Mouse (Mus musculus) left cerebral cortex, adult 11 months (tissue): ENCODE measurements around the gene Srek1.

ENCODE experiments used
- DNase-seq: peaks from one replicate; pipeline ENCODE4 v3.0.0; 2022; ENCODE audit warnings: low spot score

Srek1 gene

GRCm38 (mm10) chr13:103774119-103774757, at the start of gene Srek1:
Srek1 (minus strand) TSS chr13:103774608.
- DNase-seq, result peak; percentile 90

GRCm38 (mm10) chr13:103822270-103822669, 47.9 kb upstream of the Srek1 start:
- DNase-seq, result no peak

- no peak for DNase-seq
These were observed 45.0 kb upstream of the Srek1 start for GRCm38 (mm10) chr13:103819377-103819776.

GRCm38 (mm10) chr13:103817935-103818334, 43.5 kb upstream of the Srek1 start:
- DNase-seq, result no peak

GRCm38 (mm10) chr13:103807464-103807863, 33.1 kb upstream of the Srek1 start:
- no peak for DNase-seq

- DNase-seq, result peak; percentile 48
These were observed 31.9 kb upstream of the Srek1 start for GRCm38 (mm10) chr13:103806210-103806851.

- DNase-seq, result no peak
These were observed 29.3 kb upstream of the Srek1 start for GRCm38 (mm10) chr13:103803721-103804120.

- no peak for DNase-seq
These were observed 26.6 kb upstream of the Srek1 start for GRCm38 (mm10) chr13:103801021-103801420.

- no peak for DNase-seq
These were observed 20.5 kb upstream of the Srek1 start for GRCm38 (mm10) chr13:103794688-103795543.

- DNase-seq, result no peak
These were observed 5.6 kb upstream of the Srek1 start for GRCm38 (mm10) chr13:103779922-103780585.

GRCm38 (mm10) chr13:103777126-103777525, 2.7 kb upstream of the Srek1 start:
- DNase-seq, result no peak

GRCm38 (mm10) chr13:103773407-103774118, 845 bp downstream of the Srek1 start:
- no peak for DNase-seq

- no peak for DNase-seq
These were observed 1.5 kb downstream of the Srek1 start for GRCm38 (mm10) chr13:103772917-103773316.

- no peak for DNase-seq
These were observed 3.6 kb downstream of the Srek1 start for GRCm38 (mm10) chr13:103770821-103771220.

GRCm38 (mm10) chr13:103767935-103768334, 6.5 kb downstream of the Srek1 start:
- no peak for DNase-seq

GRCm38 (mm10) chr13:103763640-103764039, 10.8 kb downstream of the Srek1 start:
- DNase-seq, result no peak

GRCm38 (mm10) chr13:103761971-103762370, 12.4 kb downstream of the Srek1 start:
- DNase-seq, result no peak

- DNase-seq, result peak; percentile 28
These were observed 23.0 kb downstream of the Srek1 start for GRCm38 (mm10) chr13:103751421-103751820.

- no peak for DNase-seq
These were observed 28.7 kb downstream of the Srek1 start for GRCm38 (mm10) chr13:103745688-103746087.

- no peak for DNase-seq
These were observed 29.2 kb downstream of the Srek1 start for GRCm38 (mm10) chr13:103745160-103745559.

GRCm38 (mm10) chr13:103735330-103736007, 38.9 kb downstream of the Srek1 start:
- DNase-seq, result no peak
